Mouse (Mus musculus) erythroblast, embryonic 14.5 days (primary cell): ENCODE measurements around the gene Olfr1420.

Experiments
- GATA1 ChIP-seq: IDR thresholded peaks from 2 replicates; pipeline ENCODE4 v1.6.1; 2012; ENCODE audit warnings: low read length, inconsistent platforms, mixed read lengths
- TAL1 ChIP-seq: IDR thresholded peaks from 3 replicates; pipeline ENCODE4 v1.6.1; 2012; ENCODE audit warnings: low read length, inconsistent platforms, mixed read lengths

- TF ChIP-seq GATA1 (no peak), TAL1 (no peak)
These were observed 11.4 kb upstream of the Olfr1420 start, which contains the start of gene Olfr1419 for GRCm38 (mm10) chr19:11875006-11875405.
